Comparison of ENCODE assay signal across 15 mouse cellular contexts in genomic region chr10:62575001-62575400, GRCm38 (mm10).
"Had no signal": no experiment of that assay in that cellular context is flagged by ENCODE, and none has a peak within 500 bp of the region (broad histone marks: within the 10 kb centered on the region; RNA-seq: fewer than 3 reads in every experiment).

No protein-coding gene starts in this region.

- H3K4me2 ChIP-seq: neural tube, embryonic 15.5 days; stomach, embryonic 15.5 days had no signal

- DNase-seq: retina, postnatal 1 day; right cerebral cortex, adult 18-20 months; right cerebral cortex, postnatal 14 days; right cerebral cortex, postnatal 25 days; right cerebral cortex, postnatal 4 days; spleen, adult 18-20 months; thymus, adult 18-20 months; thymus, adult 2 months; thymus, postnatal 14 days; thymus, postnatal 25 days; thymus, postnatal 36 days; thymus, postnatal 4 days had no signal

- H3K27ac ChIP-seq: neural tube, embryonic 15.5 days; stomach, embryonic 15.5 days; stomach, postnatal 0 days had no signal

- H3K9ac ChIP-seq: neural tube, embryonic 15.5 days; stomach, embryonic 15.5 days had no signal

- H3K9me3 ChIP-seq: neural tube, embryonic 15.5 days; stomach, embryonic 15.5 days had no signal

- H3K4me3 ChIP-seq: neural tube, embryonic 15.5 days; stomach, embryonic 15.5 days had no signal

- H3K27me3 ChIP-seq: neural tube, embryonic 15.5 days; stomach, embryonic 15.5 days had no signal
